8 mouse cellular contexts compared by ENCODE assay signal in genomic region chr9:120602839-120603511, GRCm38 (mm10). TPM values are rescaled to one million over a fixed set of nuclear protein-coding genes. Genes with fewer than 3 reads are reported as not detected.
DNase-seq lines count a peak whose midpoint lies in the region; ATAC-seq lines count a peak whose summit lies in the region.

No protein-coding gene starts in this region.

- no peaks in the 10 kb centered on the region for H3K36me3 ChIP-seq in hindbrain, embryonic 14.5 days (replicated peaks; ENCODE audit: control insufficient read depth, insufficient read depth)

- H3K27me3 ChIP-seq in hindbrain, embryonic 14.5 days (ENCODE audit: control insufficient read depth, insufficient read depth, low read length), result no peaks in the 10 kb centered on the region

- peak overlapping the region; percentile 19 for H3K4me2 ChIP-seq in hindbrain, embryonic 14.5 days (replicated peaks)

- DNase-seq in NIH3T3 (ENCODE audit: low read depth), result peak; percentile 93
- DNase-seq in cerebellum, postnatal 25 days, result peak; percentile 95
- peak; percentile 86 to 91 for DNase-seq in frontal cortex, postnatal 25 days (ENCODE audit: low spot score in 2 of 2)
- DNase-seq in hindbrain, embryonic 14.5 days (ENCODE audit: low spot score), result peak; percentile 90
- peak; percentile 91 to 96 for DNase-seq in layer of hippocampus, postnatal 25 days (ENCODE audit: extremely low spot score in 1 of 2, low spot score in 1 of 2)
- DNase-seq in lung, postnatal 25 days (ENCODE audit: low spot score), result peak; percentile 85
- peak; percentile 89 for DNase-seq in retina, postnatal 1 day
- peak; percentile 84 for DNase-seq in thymus, postnatal 4 days

- peaks cover 8% of the 10 kb centered on the region; the same call in 1 of the 2 replicates for H3K9me3 ChIP-seq in hindbrain, embryonic 14.5 days (ENCODE audit: control insufficient read depth, low read length)

- H3K4me3 ChIP-seq in hindbrain, embryonic 14.5 days (replicated peaks; ENCODE audit: low read length), result no peak overlapping the region

- peaks cover 12% of the 10 kb centered on the region for H3K4me1 ChIP-seq in hindbrain, embryonic 14.5 days (replicated peaks; ENCODE audit: control insufficient read depth, insufficient read depth, low read length)

- peak overlapping the region; percentile 44 for H3K9ac ChIP-seq in hindbrain, embryonic 14.5 days

- ATAC-seq in hindbrain, embryonic 14.5 days (ENCODE audit: low FRiP score), result peak; percentile 84

- WGBS in hindbrain, embryonic 14.5 days, result 3% methylated on average over 23 of the region's 23 CpGs

- H3K27ac ChIP-seq in hindbrain, embryonic 14.5 days, result no peak overlapping the region

RNA-seq across cellular contexts. Expression of gene Rpl14, which starts 31.7 kb away (rescaled TPM):
- polyA plus RNA-seq in hindbrain, embryonic 14.5 days (2014; fragmentation: Nextera tagmentation; extraction: Ambion mirVana), result 478 and 522 TPM in 2 replicates
- total RNA-seq in layer of hippocampus, postnatal 25 days (2021), result 100 to 1,000 TPM; 275 to 303 TPM
